Mouse (Mus musculus) limb, embryonic 14.5 days (tissue): ENCODE measurements around the gene Nsun3. TPM values are rescaled to one million over a fixed set of nuclear protein-coding genes. Genes with fewer than 3 reads are reported as not detected.
"Not testable (repeated sequence)": the region's sequence is repeated elsewhere in the genome, so short reads cannot be mapped to it uniquely, and the experiment has no call there.

Source experiments
- ATAC-seq: fragments of 200-750 bp; cut with Nextera tagmentation; 2 replicates; pipeline ENCODE4 v1.8.0; 2017; ENCODE audit warnings: low read depth, moderate number of reproducible peaks, moderate TSS enrichment; ENCODE audit not compliant: low FRiP score
- DNase-seq: peaks from one replicate; pipeline ENCODE4 v3.0.0-alpha.2; 2015; ENCODE audit warnings: low spot score
- H3K27ac ChIP-seq: fragments of 300-500 bp; sonication (generic); replicated peaks from 2 replicates; pipeline ENCODE4 v1.5.1; 2014; ENCODE audit warnings: low read depth, mild to moderate bottlenecking, low read length, moderate library complexity, mixed read lengths
- H3K27me3 ChIP-seq: fragments of 300-500 bp; sonication (generic); 2 replicates; pipeline ENCODE4 v1.6.1; 2014; ENCODE audit warnings: low read length, mixed read lengths; ENCODE audit not compliant: control insufficient read depth, insufficient read depth
- H3K36me3 ChIP-seq: fragments of 300-500 bp; sonication (generic); 2 replicates; pipeline ENCODE4 v1.6.1; 2014; ENCODE audit warnings: mild to moderate bottlenecking, low read length, moderate library complexity, mixed read lengths; ENCODE audit not compliant: control insufficient read depth, insufficient read depth
- H3K4me1 ChIP-seq: fragments of 300-500 bp; sonication (generic); 2 replicates; pipeline ENCODE4 v1.6.1; 2014; ENCODE audit warnings: antibody characterized with exemption, low read length, mixed read lengths; ENCODE audit not compliant: control insufficient read depth, insufficient read depth
- H3K4me2 ChIP-seq: fragments of 300-500 bp; sonication (generic); replicated peaks from 2 replicates; pipeline ENCODE4 v1.6.1; 2014; ENCODE audit warnings: low read depth, mild to moderate bottlenecking, low read length, moderate library complexity; ENCODE audit not compliant: severe bottlenecking
- H3K4me3 ChIP-seq: fragments of 300-500 bp; sonication (generic); replicated peaks from 2 replicates; pipeline ENCODE4 v1.5.1; 2014; ENCODE audit warnings: low read length
- H3K9ac ChIP-seq: fragments of 300-500 bp; sonication (generic); 2 replicates; pipeline ENCODE4 v1.6.1; 2014; ENCODE audit warnings: mild to moderate bottlenecking, low read depth, low read length, moderate library complexity; ENCODE audit not compliant: severe bottlenecking
- H3K9me3 ChIP-seq: fragments of 300-500 bp; sonication (generic); 2 replicates; pipeline ENCODE4 v1.6.1; 2016; ENCODE audit warnings: low read length; ENCODE audit not compliant: control insufficient read depth
- POLR2A ChIP-seq: fragments of 200-500 bp; IDR thresholded peaks from 2 replicates; pipeline ENCODE4 v1.8.0; 2012; ENCODE audit warnings: inconsistent platforms, mild to moderate bottlenecking, moderate library complexity, borderline replicate concordance; ENCODE audit not compliant: insufficient read depth, insufficient read length; ENCODE audit errors: extremely low read depth
- WGBS: fragments of 180-500 bp; shearing (Covaris S2); extraction: QIAGEN DNeasy Blood & Tissue Kit; methylation state at CpG from one replicate; pipeline ENCODE4 v1.1.7; 2014; 5-methylcytosine and 5-hydroxymethylcytosine counted together
- polyA plus RNA-seq, 2 experiments: library from polyadenylated mRNA; depleted of rRNA in 1 of 2; stranded (reverse) in 1 of 2; unstranded in 1 of 2; fragments of >200 nt; fragmentation: Nextera tagmentation in 1 of 2; extraction: Ambion mirVana in 1 of 2; gene quantifications; 2 replicates each; pipeline versions ENCODE4 v1.2.1 to v1.2.3; 2012 to 2014

The Nsun3 gene
- polyA plus RNA-seq, 2 experiments: 7.8 to 8.1 TPM

DNA sequence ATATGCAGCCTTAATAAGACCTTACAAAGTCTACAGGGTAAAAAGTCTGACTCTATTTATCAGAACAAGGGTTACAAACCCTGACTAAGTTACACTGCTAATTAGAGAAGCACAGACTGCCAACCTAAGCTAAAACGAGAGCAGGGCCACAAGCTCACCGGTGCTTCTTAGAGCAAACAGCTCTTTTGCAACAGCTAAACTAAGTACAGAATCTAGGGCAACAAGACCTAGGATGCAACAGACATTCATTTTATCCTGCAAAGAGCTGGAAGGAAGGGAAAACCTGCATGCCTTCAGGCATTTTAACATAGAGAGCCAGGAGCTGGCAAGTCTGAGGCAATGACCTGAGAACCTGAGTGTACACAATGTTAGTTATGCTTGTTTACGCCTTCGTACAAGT lies 33.5 kb downstream of the Nsun3 start:
- Histone ChIP-seq H3K9ac (no peak overlapping the region), H3K9me3 (no peaks in the 10 kb centered on the region), H3K27ac (no peak overlapping the region), H3K4me3 (no peak overlapping the region), H3K36me3 (no peaks in the 10 kb centered on the region), H3K27me3 (no peaks in the 10 kb centered on the region), H3K4me2 (no peak overlapping the region), H3K4me1 (no peaks in the 10 kb centered on the region)
- no peak for TF ChIP-seq POLR2A
- DNase-seq (no peak), ATAC-seq (no peak)
- WGBS: 81% methylated on average over 4 of the region's 4 CpGs

DNA sequence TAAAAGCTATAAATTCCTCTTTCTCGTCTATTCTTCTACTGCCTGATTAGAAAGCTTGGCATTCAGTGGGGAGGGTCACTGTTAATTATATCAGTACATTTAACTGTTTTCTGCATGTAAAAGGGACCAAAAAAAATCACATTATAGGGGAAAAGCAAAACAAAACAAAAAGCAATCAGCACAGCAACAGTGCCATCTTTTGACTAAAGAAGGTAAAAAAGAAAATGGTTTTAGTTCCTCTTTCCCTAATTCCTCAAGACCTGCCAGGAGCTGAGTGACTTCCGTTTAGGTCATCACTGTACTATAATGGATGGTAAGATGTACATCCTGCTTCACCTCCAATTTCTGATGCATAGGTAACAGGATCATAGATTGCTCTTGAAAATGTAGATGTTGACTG lies 40.7 kb downstream of the Nsun3 start:
- Histone ChIP-seq H3K36me3 (no peaks in the 10 kb centered on the region), H3K9me3 (no peaks in the 10 kb centered on the region), H3K4me3 (no peak overlapping the region), H3K27ac (no peak overlapping the region), H3K4me1 (no peaks in the 10 kb centered on the region), H3K9ac (no peak overlapping the region), H3K4me2 (no peak overlapping the region), H3K27me3 (no peaks in the 10 kb centered on the region)
- no peak for DNase-seq
- 65% methylated on average over 2 of the region's 2 CpGs for WGBS
- no peak for TF ChIP-seq POLR2A
- ATAC-seq: no peak

GRCm38 (mm10) chr16:62734359-62734758 lies 52.3 kb downstream of the Nsun3 start:
- no peaks in the 10 kb centered on the region for H3K4me1 ChIP-seq
- no peak overlapping the region for H3K9ac ChIP-seq
- peaks cover 7% of the 10 kb centered on the region; the same call in 1 of the 2 replicates for H3K36me3 ChIP-seq
- no peak overlapping the region for H3K4me2 ChIP-seq
- no peaks in the 10 kb centered on the region for H3K9me3 ChIP-seq
- no peaks in the 10 kb centered on the region for H3K27me3 ChIP-seq
- no peak for DNase-seq
- no peak for ATAC-seq
- H3K4me3 ChIP-seq: no peak overlapping the region
- WGBS: 91% methylated on average over 1 of the region's 1 CpGs
- H3K27ac ChIP-seq: no peak overlapping the region
- no peak for TF ChIP-seq POLR2A

- Histone ChIP-seq H3K9ac (no peak overlapping the region), H3K27ac (no peak overlapping the region), H3K4me2 (no peak overlapping the region), H3K4me1 (no peaks in the 10 kb centered on the region), H3K36me3 (peaks cover 7% of the 10 kb centered on the region; the same call in 1 of the 2 replicates), H3K4me3 (no peak overlapping the region), H3K27me3 (no peaks in the 10 kb centered on the region), H3K9me3 (no peaks in the 10 kb centered on the region)
- ATAC-seq (no peak), DNase-seq (no peak)
- 68% methylated on average over 4 of the region's 4 CpGs for WGBS
- TF ChIP-seq POLR2A: no peak
Observed at GRCm38 (mm10) chr16:62730291-62730690, 56.3 kb downstream of the Nsun3 start.

GRCm38 (mm10) chr16:62729846-62730245 lies 56.8 kb downstream of the Nsun3 start:
- 69% methylated on average over 3 of the region's 3 CpGs for WGBS

DNA sequence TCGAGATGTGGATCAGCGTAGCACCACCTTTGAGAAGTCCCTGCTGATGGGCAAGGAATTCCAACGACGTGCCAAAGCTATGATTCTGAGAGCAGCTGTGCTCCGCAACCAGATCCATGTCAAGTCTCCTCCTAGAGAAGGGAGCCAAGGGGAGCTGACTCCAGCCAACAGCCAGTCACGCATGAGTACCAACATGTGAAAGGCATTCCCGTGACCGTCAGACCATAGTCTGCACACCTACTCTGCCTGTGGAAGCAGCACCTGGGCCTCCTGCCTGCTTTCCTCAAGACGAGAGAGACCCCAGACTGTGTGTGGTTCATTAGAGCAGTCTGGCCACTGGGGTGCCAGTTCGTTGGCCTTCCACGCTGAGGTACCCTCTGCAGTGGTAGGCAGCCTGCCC lies 68.4 kb downstream of the Nsun3 start:
- not testable (repeated sequence) for H3K36me3 ChIP-seq, H3K9ac ChIP-seq, H3K4me2 ChIP-seq, H3K27ac ChIP-seq, ATAC-seq, H3K4me1 ChIP-seq, H3K9me3 ChIP-seq, H3K27me3 ChIP-seq, DNase-seq, H3K4me3 ChIP-seq
- 79% methylated on average over 8 of the region's 11 CpGs for WGBS

More at GRCm38 (mm10) chr16:62729846-62730245, 56.8 kb downstream of the Nsun3 start:
- H3K4me3 ChIP-seq: no peak overlapping the region
- no peak overlapping the region for H3K9ac ChIP-seq
- ATAC-seq: no peak
- H3K36me3 ChIP-seq: peaks cover 6% of the 10 kb centered on the region; the same call in 1 of the 2 replicates
- TF ChIP-seq POLR2A: no peak
- H3K9me3 ChIP-seq: no peaks in the 10 kb centered on the region
- H3K4me1 ChIP-seq: no peaks in the 10 kb centered on the region
- no peak overlapping the region for H3K27ac ChIP-seq
- DNase-seq: no peak
- H3K27me3 ChIP-seq: no peaks in the 10 kb centered on the region
- no peak overlapping the region for H3K4me2 ChIP-seq
